Mouse (Mus musculus): ENCODE measurements around the gene Mtx1.

DNA sequence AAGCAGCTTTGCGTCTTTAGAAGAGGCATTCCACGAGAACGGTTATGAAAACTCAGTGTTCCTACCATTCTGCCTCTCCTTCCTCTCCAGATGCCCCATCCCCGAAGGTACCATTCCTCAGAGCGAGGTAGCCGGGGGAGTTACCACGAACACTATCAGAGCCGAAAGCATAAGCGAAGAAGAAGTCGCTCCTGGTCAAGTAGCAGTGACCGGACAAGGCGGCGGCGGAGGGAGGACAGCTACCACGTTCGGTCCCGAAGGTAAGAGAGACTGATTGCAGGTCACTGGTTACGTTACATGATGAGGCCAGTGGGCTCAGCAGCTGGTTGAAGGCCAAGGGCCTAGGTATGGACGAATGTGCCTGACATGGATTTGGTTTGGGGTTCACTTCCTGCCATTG is 59.9 kb downstream of the Mtx1 start:
- TF ChIP-seq POLR2A (IDR thresholded peaks at IDR 0.05; ENCODE audit: low read depth, low read length) (0 out of 2 replicates have a peak, but pooled peaks have one; percentile 16), CTCF (IDR thresholded peaks at IDR 0.05; ENCODE audit: borderline replicate concordance, insufficient read depth, low read length) (no peak)
